Mouse (Mus musculus) thymus, postnatal 14 days (tissue): ENCODE data around the gene Hist1h1d.

Experiments
- DNase-seq: peaks from one replicate; pipeline ENCODE4 v3.0.0; 2021

The Hist1h1d gene

GRCm38 (mm10) chr13:23593051-23593770, 40.1 kb downstream of the Hist1h1d start:
- DNase-seq = peak; percentile 20

GRCm38 (mm10) chr13:23595185-23595584, 42.1 kb downstream of the Hist1h1d start:
- no peak for DNase-seq

- no peak for DNase-seq
Observed at GRCm38 (mm10) chr13:23595622-23596372, 42.7 kb downstream of the Hist1h1d start.

- peak; percentile 85 for DNase-seq
Observed at GRCm38 (mm10) chr13:23597957-23598356, 44.9 kb downstream of the Hist1h1d start.

- DNase-seq = no peak
Observed at GRCm38 (mm10) chr13:23603182-23603699, 50.2 kb downstream of the Hist1h1d start.

- DNase-seq = no peak
Observed at GRCm38 (mm10) chr13:23604452-23604851, 51.4 kb downstream of the Hist1h1d start.

- no peak for DNase-seq
Observed at GRCm38 (mm10) chr13:23605052-23605451, 52.0 kb downstream of the Hist1h1d start.

- DNase-seq = no peak
Observed at GRCm38 (mm10) chr13:23609209-23609608, 56.1 kb downstream of the Hist1h1d start.

- no peak for DNase-seq
Observed at GRCm38 (mm10) chr13:23609844-23610243, 56.8 kb downstream of the Hist1h1d start.
